Mouse (Mus musculus) ES-Bruce4 (cell line): ENCODE results near the gene Mapk6.

Experiments
- CTCF ChIP-seq: IDR thresholded peaks from one replicate; pipeline ENCODE4 v1.8.1; 2011; ENCODE audit warnings: low read depth, low read length
- EP300 ChIP-seq: IDR thresholded peaks from 2 replicates; pipeline ENCODE4 v1.6.1; 2011; ENCODE audit warnings: low read depth, low read length; ENCODE audit not compliant: insufficient read depth
- POLR2A ChIP-seq: IDR thresholded peaks from one replicate; pipeline ENCODE4 v1.8.1; 2011; ENCODE audit warnings: low read length; ENCODE audit not compliant: insufficient read depth

- TF ChIP-seq CTCF (no peak), POLR2A (no peak), EP300 (no peak)
Measured at GRCm38 (mm10) chr9:75400639-75401038, 9.2 kb downstream of the Mapk6 start.
